In the genomic region with DNA sequence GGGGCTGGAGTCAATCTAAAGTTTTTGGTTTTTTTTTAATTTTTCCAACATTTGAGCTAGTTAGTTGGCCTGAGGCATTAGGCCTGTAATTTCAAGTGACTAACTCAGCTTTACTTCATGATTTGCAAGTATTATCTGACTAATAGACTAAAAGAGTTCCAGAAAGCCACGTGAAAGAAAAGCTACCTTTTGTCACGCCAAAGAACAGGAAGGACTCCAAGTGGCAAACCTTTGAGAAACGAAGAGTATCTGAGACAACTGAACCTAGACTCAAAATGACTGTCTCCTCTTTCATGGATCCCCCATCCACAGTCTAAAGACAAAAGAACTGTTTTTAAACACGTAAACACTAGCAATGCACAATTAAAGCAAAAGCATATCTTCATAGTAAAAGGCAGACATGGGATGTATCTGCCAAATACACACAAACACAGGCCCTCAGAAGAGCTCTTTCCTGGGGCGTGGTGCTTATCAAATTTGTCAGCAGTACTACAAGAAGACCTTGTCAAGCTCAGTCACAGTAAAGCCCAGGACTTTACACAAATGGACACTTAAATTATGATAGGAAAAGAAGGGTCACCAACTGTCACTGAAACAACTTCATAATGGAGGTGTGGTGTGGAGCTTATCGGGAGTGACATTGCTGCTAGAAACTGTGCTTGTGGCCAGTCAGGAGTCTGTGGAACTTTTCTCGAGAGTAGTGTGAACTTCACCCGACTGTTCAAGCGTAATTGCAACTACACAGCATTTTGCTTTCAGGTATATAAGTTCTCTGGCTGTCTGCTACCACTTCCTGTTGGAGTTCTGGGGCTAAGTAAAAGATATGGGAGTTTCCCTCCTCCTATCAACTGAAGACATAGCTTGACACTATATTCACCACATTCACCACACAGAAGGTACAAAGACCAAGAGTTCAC, we compare ENCODE assay signal across 12 mouse cellular contexts. TPM values are rescaled to one million over a fixed set of nuclear protein-coding genes. Genes with fewer than 3 reads are reported as not detected.
DNase-seq lines count a peak whose midpoint lies in the region; ATAC-seq and TF ChIP-seq lines count a peak whose summit lies in the region.
"Had no signal": no experiment of that assay in that cellular context is flagged by ENCODE, and none has a peak within 500 bp of the region (broad histone marks: within the 10 kb centered on the region; RNA-seq: fewer than 3 reads in every experiment).

No protein-coding gene starts in this region.

- H3K27ac ChIP-seq in lung, embryonic 14.5 days (ENCODE audit: low read depth), result peak overlapping the region; percentile 5
- peak overlapping the region; percentile 43; the same call in 1 of the 2 replicates for H3K27ac ChIP-seq in heart, postnatal 0 days (ENCODE audit: low read depth)
- no peak overlapping the region for H3K27ac ChIP-seq in limb, embryonic 10.5 days
- H3K27ac ChIP-seq: limb, embryonic 13.5 days had no signal

- H3K9me3 ChIP-seq in lung, embryonic 14.5 days (ENCODE audit: low read depth, low read length), result no peaks in the 10 kb centered on the region
- no peaks in the 10 kb centered on the region for H3K9me3 ChIP-seq in heart, postnatal 0 days (replicated peaks; ENCODE audit: control insufficient read depth, low read length)
- no peaks in the 10 kb centered on the region for H3K9me3 ChIP-seq in limb, embryonic 10.5 days (replicated peaks)
- H3K9me3 ChIP-seq: limb, embryonic 13.5 days had no signal

- no peaks in the 10 kb centered on the region for H3K36me3 ChIP-seq in lung, embryonic 14.5 days (ENCODE audit: insufficient read depth)
- no peaks in the 10 kb centered on the region for H3K36me3 ChIP-seq in heart, postnatal 0 days (replicated peaks; ENCODE audit: control insufficient read depth, insufficient read depth, low read length)
- H3K36me3 ChIP-seq in limb, embryonic 10.5 days, result peaks cover 5% of the 10 kb centered on the region; the same call in 1 of the 2 replicates
- H3K36me3 ChIP-seq: limb, embryonic 13.5 days had no signal

- H3K4me3 ChIP-seq in lung, embryonic 14.5 days (ENCODE audit: low read depth, low read length), result no peak overlapping the region
- no peak overlapping the region for H3K4me3 ChIP-seq in heart, postnatal 0 days (ENCODE audit: low read depth, low read length)
- H3K4me3 ChIP-seq in limb, embryonic 10.5 days, result no peak overlapping the region
- H3K4me3 ChIP-seq: limb, embryonic 13.5 days had no signal

- WGBS in lung, embryonic 14.5 days, result 80% methylated on average over 9 of the region's 9 CpGs
- 50% methylated on average over 9 of the region's 9 CpGs for WGBS in heart, postnatal 0 days
- WGBS in limb, embryonic 10.5 days, result 89% methylated on average over 9 of the region's 9 CpGs

- peaks cover 21% of the 10 kb centered on the region for H3K4me1 ChIP-seq in lung, embryonic 14.5 days (ENCODE audit: insufficient read depth)
- peaks cover 28% of the 10 kb centered on the region for H3K4me1 ChIP-seq in heart, postnatal 0 days (ENCODE audit: control insufficient read depth, insufficient read depth)
- H3K4me1 ChIP-seq in limb, embryonic 10.5 days, result peaks cover 27% of the 10 kb centered on the region

- TF ChIP-seq CTCF in lung, embryonic 14.5 days (IDR thresholded peaks at IDR 0.05; ENCODE audit: low read depth), result no peak
- TF ChIP-seq CTCF in heart, postnatal 0 days (IDR thresholded peaks at IDR 0.05; ENCODE audit: low read depth), result no peak

- no peak for ATAC-seq in lung, embryonic 14.5 days (ENCODE audit: insufficient read depth)
- ATAC-seq in activated CD4-positive, CD25-positive, alpha-beta regulatory T cell, adult 4 months, result peak; percentile 63
- ATAC-seq in heart, postnatal 0 days (ENCODE audit: insufficient read depth, low read depth), result no peak
- ATAC-seq: forebrain, embryonic 14.5 days had no signal

- H3K4me2 ChIP-seq in lung, embryonic 14.5 days, result peak overlapping the region; percentile 8; the same call in 1 of the 2 replicates
- no peak overlapping the region for H3K4me2 ChIP-seq in heart, postnatal 0 days (ENCODE audit: low read depth, low read length)
- H3K4me2 ChIP-seq: limb, embryonic 13.5 days had no signal

- H3K9ac ChIP-seq in lung, embryonic 14.5 days, result no peak overlapping the region
- H3K9ac ChIP-seq in heart, postnatal 0 days (replicated peaks; ENCODE audit: low read depth, low read length), result no peak overlapping the region
- H3K9ac ChIP-seq: limb, embryonic 13.5 days had no signal

- DNase-seq in lung, embryonic 14.5 days, result no peak
- DNase-seq in lung, postnatal 36 days, result no peak
- DNase-seq in heart, postnatal 0 days (ENCODE audit: low spot score), result no peak
- peak; percentile 36 to 57 for DNase-seq in spleen, postnatal 10 days (ENCODE audit: low spot score in 2 of 2)
- no peak for DNase-seq in limb, embryonic 10.5 days (ENCODE audit: low spot score)
- DNase-seq in left cerebral cortex, adult 11 months (ENCODE audit: low spot score), result no peak
- DNase-seq: cerebellum, adult 9-11 months; kidney, adult 8-10 months; right cerebral cortex, adult 18-20 months had no signal

- no peaks in the 10 kb centered on the region for H3K27me3 ChIP-seq in lung, embryonic 14.5 days (ENCODE audit: insufficient read depth, low read length)
- H3K27me3 ChIP-seq in heart, postnatal 0 days (ENCODE audit: control insufficient read depth, insufficient read depth, low read length), result no peaks in the 10 kb centered on the region
- no peaks in the 10 kb centered on the region for H3K27me3 ChIP-seq in limb, embryonic 10.5 days (ENCODE audit: low read depth, poor library complexity, severe bottlenecking)
- H3K27me3 ChIP-seq: limb, embryonic 13.5 days had no signal

- no peak for TF ChIP-seq EP300 in heart, postnatal 0 days (IDR thresholded peaks at IDR 0.05; ENCODE audit: low read depth)

RNA-seq across cellular contexts. Expression of a gene that starts 3.4 kb away (rescaled TPM):
- 29.9 and 35.0 TPM in 2 replicates for polyA plus RNA-seq in lung, embryonic 14.5 days (2014; fragmentation: Nextera tagmentation; extraction: Ambion mirVana)
- 100 to 1,000 TPM; 157 to 180 TPM for polyA plus RNA-seq in activated CD4-positive, CD25-positive, alpha-beta regulatory T cell, adult 4 months (2017; shearing (Covaris generic))
- 9.8 and 11.4 TPM in 2 replicates for total RNA-seq in heart, postnatal 0 days (2014; rRNA removed; ENCODE audit: low replicate concordance)
- polyA plus RNA-seq in heart, postnatal 0 days (2015; fragmentation: Nextera tagmentation; extraction: Ambion mirVana), result 8.6 and 9.5 TPM in 2 replicates
- polyA plus RNA-seq in limb, embryonic 10.5 days (2016; fragmentation: Nextera tagmentation; extraction: Ambion mirVana), result 14.3 and 14.9 TPM in 2 replicates

RNA-seq across cellular contexts. Expression of a gene that starts 29.8 kb away (rescaled TPM):
- 656 and 719 TPM in 2 replicates for polyA plus RNA-seq in lung, embryonic 14.5 days (2014; fragmentation: Nextera tagmentation; extraction: Ambion mirVana)
- 100 to 1,000 TPM; 217 to 295 TPM for polyA plus RNA-seq in activated CD4-positive, CD25-positive, alpha-beta regulatory T cell, adult 4 months (2017; shearing (Covaris generic))
- total RNA-seq in heart, postnatal 0 days (2014; rRNA removed; ENCODE audit: low replicate concordance), result 204 and 235 TPM in 2 replicates
- polyA plus RNA-seq in heart, postnatal 0 days (2015; fragmentation: Nextera tagmentation; extraction: Ambion mirVana), result 568 and 607 TPM in 2 replicates
- polyA plus RNA-seq in limb, embryonic 10.5 days (2016; fragmentation: Nextera tagmentation; extraction: Ambion mirVana), result 775 and 943 TPM in 2 replicates

RNA-seq across cellular contexts. Expression of a gene that starts 59.2 kb away (rescaled TPM):
- polyA plus RNA-seq in lung, embryonic 14.5 days (2014; fragmentation: Nextera tagmentation; extraction: Ambion mirVana), result 8.7 and 9.8 TPM in 2 replicates
- polyA plus RNA-seq in activated CD4-positive, CD25-positive, alpha-beta regulatory T cell, adult 4 months (2017; shearing (Covaris generic)), result 1 to 10 TPM; 3.8 to 5.9 TPM
- 6.4 and 14.5 TPM in 2 replicates for total RNA-seq in heart, postnatal 0 days (2014; rRNA removed; ENCODE audit: low replicate concordance)
- polyA plus RNA-seq in heart, postnatal 0 days (2015; fragmentation: Nextera tagmentation; extraction: Ambion mirVana), result 12.2 and 13.8 TPM in 2 replicates
- polyA plus RNA-seq in limb, embryonic 10.5 days (2016; fragmentation: Nextera tagmentation; extraction: Ambion mirVana), result 8.7 and 9.3 TPM in 2 replicates

Comparison
In these comparisons a context has a peak if more than half of its experiments do, and no peak if none do; other contexts are left out.
1. DNase-seq: peak in spleen, postnatal 10 days (2 of 2); none in lung, embryonic 14.5 days (single experiment), lung, postnatal 36 days (single experiment), heart, postnatal 0 days (single experiment), limb, embryonic 10.5 days (single experiment) and left cerebral cortex, adult 11 months (single experiment).